Mouse (Mus musculus) limb, embryonic 12.5 days (tissue): ENCODE results near the gene Copz2. TPM values are rescaled to one million over a fixed set of nuclear protein-coding genes. Genes with fewer than 3 reads are reported as not detected.
A peak's percentile ranks its signal among the peaks of the same experiment; 100 is the strongest.
"Not testable (repeated sequence)": the region's sequence is repeated elsewhere in the genome, so short reads cannot be mapped to it uniquely, and the experiment has no call there.

Experiments
- ATAC-seq: fragments of 200-750 bp; cut with Nextera tagmentation; 2 replicates; pipeline ENCODE4 v1.8.0; 2017; ENCODE audit warnings: low read depth, moderate TSS enrichment; ENCODE audit not compliant: insufficient number of reproducible peaks, insufficient read depth, low FRiP score, low TSS enrichment
- H3K27ac ChIP-seq: fragments of 300-500 bp; sonication (generic); 2 replicates; pipeline ENCODE4 v1.5.1; 2016; ENCODE audit warnings: mild to moderate bottlenecking, moderate library complexity
- H3K27me3 ChIP-seq: fragments of 300-500 bp; sonication (generic); 2 replicates; pipeline ENCODE4 v1.6.1; 2016; ENCODE audit warnings: mild to moderate bottlenecking, moderate library complexity
- H3K36me3 ChIP-seq: fragments of 300-500 bp; sonication (generic); 2 replicates; pipeline ENCODE4 v1.6.1; 2016; ENCODE audit warnings: mild to moderate bottlenecking, moderate library complexity
- H3K4me1 ChIP-seq: fragments of 300-500 bp; sonication (generic); replicated peaks from 2 replicates; pipeline ENCODE4 v1.6.1; 2016
- H3K4me2 ChIP-seq: fragments of 300-500 bp; sonication (generic); 2 replicates; pipeline ENCODE4 v1.6.1; 2016; ENCODE audit warnings: mild to moderate bottlenecking, moderate library complexity
- H3K4me3 ChIP-seq: fragments of 300-500 bp; sonication (generic); replicated peaks from 2 replicates; pipeline ENCODE4 v1.5.1; 2016; ENCODE audit warnings: mild to moderate bottlenecking
- H3K9ac ChIP-seq: fragments of 300-500 bp; sonication (generic); replicated peaks from 2 replicates; pipeline ENCODE4 v1.6.1; 2016; ENCODE audit warnings: mild to moderate bottlenecking, moderate library complexity
- H3K9me3 ChIP-seq: fragments of 300-500 bp; sonication (generic); 2 replicates; pipeline ENCODE4 v1.6.1; 2016; ENCODE audit warnings: mild to moderate bottlenecking, moderate library complexity
- WGBS: fragments of 180-500 bp; shearing (Covaris S2); methylation state at CpG from one replicate; pipeline ENCODE4 v1.1.7; 2016; 5-methylcytosine and 5-hydroxymethylcytosine counted together
- polyA plus RNA-seq: library from polyadenylated mRNA; unstranded; fragments of >200 nt; fragmentation: Nextera tagmentation; extraction: Ambion mirVana; gene quantifications from 2 replicates; pipeline ENCODE4 v1.2.1, GENCODE M21; 2016

The Copz2 gene
- 78.1 and 88.3 TPM in 2 replicates for polyA plus RNA-seq

DNA sequence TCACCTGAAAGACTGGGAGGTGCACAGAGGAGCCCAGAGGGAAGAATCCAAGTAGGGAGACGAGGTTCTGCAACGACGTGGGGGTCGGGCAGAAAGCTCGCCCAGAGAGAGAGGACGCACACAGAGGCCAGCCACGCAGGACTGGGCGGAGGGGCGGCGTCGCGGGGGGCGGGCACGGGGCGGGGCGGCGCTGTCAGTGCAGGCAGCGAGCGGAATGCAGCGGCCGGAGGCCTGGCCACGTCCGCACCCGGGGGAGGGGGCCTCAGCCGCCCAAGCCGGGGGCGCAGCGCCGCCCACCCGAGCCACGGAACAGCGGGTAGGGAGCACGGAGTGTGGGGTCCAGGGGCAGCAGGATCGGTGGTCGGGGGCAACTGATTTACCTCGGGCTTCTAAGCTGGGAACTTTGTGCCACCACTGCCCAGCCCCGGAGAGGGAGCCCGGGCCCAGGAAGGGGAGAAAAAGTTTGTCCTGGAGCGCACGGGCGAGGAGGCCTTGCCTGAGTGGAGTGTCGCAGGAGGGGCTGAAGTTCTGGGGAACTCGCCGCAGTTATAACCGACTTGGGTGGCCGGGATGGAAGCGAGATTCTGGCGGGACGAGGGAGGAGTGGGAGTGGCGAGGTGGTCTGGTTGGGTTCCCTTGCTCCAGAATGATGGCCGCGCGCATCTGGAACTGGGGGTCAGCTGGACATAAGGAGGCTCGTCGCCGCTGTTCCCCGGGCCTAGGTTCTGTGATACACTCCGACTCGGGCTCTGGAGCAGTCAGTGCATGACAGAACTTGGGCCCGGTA, at the start of gene Copz2:
Copz2 (plus strand) TSS at position 190 of the 787 bp plus-strand sequence.
- Histone ChIP-seq H3K4me2 (peak within 1 kb of the TSS; percentile 70), H3K4me1 (peaks cover 14% of the 10 kb centered on the region), H3K9me3 (no peaks in the 10 kb centered on the region), H3K27me3 (peaks cover 5% of the 10 kb centered on the region; the same call in 1 of the 2 replicates), H3K4me3 (peak within 1 kb of the TSS; percentile 71), H3K9ac (peak within 1 kb of the TSS; percentile 77), H3K27ac (peak within 1 kb of the TSS; percentile 72), H3K36me3 (peaks cover under 1% of the 10 kb centered on the region; the same call in 1 of the 2 replicates)
- under 1% methylated on average over 57 of the region's 60 CpGs for WGBS
- ATAC-seq: peak; percentile 53; the same call in 1 of the 2 replicates

DNA sequence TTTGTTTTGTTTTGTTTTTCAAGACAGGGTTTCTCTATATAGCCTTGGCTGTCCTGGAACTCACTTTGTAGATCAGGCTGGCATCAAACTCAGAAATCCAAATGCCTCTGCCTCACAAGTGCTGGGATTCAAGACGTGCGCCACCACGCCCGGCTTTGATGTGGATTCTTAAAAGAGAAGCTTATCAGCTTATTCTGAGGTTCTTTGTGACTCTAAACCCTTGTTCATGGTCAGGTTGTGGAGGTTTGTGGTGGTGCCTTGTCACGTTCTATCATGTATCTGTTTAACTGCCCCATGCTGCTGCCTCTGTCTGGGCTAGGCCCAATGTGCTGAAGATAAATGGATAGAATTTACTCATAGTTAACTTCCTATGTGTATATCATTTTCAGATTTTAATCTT, 44.1 kb upstream of the Copz2 start:
- Histone ChIP-seq H3K4me3 (no peak overlapping the region), H3K9me3 (no peaks in the 10 kb centered on the region), H3K4me1 (no peaks in the 10 kb centered on the region), H3K27me3 (no peaks in the 10 kb centered on the region), H3K27ac (no peak overlapping the region), H3K9ac (no peak overlapping the region), H3K36me3 (peaks cover 97% of the 10 kb centered on the region), H3K4me2 (no peak overlapping the region)
- 95% methylated on average over 5 of the region's 5 CpGs for WGBS
- ATAC-seq: no peak

DNA sequence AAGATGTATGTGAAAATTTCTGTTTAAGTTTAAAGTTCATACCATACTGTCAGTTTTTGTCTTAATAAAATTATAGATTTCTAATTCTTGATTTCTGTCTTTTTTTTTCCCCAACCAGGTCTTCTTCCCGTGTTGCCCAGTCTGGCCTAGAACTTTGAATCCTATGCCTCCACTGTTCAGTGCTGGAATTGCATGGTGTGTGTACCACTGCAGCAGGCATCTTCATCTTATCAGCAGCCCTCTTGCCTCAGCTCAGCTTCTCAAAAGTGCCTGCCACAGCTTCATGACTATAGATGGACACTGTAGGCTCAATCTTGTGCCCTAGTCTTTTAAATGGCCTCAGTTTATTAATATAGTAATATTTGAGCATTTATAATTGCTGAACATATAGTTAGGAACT, 41.6 kb upstream of the Copz2 start:
- H3K27ac ChIP-seq: no peak overlapping the region
- peaks cover 97% of the 10 kb centered on the region for H3K36me3 ChIP-seq
- no peaks in the 10 kb centered on the region for H3K9me3 ChIP-seq
- H3K27me3 ChIP-seq: no peaks in the 10 kb centered on the region
- H3K9ac ChIP-seq: no peak overlapping the region
- 72% methylated on average over 1 of the region's 1 CpGs for WGBS
- no peaks in the 10 kb centered on the region for H3K4me1 ChIP-seq
- no peak for ATAC-seq
- H3K4me2 ChIP-seq: no peak overlapping the region
- H3K4me3 ChIP-seq: no peak overlapping the region

DNA sequence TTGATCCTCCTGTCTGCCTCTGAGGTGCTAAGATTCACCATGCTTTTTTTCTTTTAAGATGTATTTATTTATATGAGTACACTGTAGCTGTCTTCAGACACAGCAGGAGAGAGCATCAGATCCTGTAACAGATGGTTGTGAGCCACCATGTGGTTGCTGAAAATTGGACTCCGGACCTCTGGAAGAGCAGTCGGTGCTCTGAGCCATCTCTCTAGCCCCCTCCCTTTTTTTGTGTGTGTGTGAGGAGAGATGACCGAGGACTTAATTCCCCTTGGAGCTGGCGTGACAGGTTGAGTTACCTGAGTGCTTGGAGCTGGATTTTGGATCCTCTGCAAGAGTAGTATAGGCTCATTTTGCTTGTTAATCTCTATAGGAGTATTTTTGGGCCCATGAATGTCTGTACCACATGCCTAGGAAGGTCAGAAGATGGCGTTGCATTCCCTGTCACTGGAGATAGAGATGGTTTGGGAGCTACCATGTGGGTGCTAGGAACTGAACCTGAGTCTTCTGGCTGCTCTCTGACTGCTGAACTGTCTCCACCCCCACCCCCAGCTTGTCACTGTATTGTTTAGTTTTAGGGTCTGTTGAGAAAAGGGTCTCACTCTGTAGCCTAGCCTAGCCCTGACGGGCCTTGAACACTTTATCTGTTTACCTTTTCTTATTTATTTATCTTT, 40.0 kb upstream of the Copz2 start:
- Histone ChIP-seq H3K9ac (no peak overlapping the region), H3K4me2 (no peak overlapping the region), H3K4me1 (no peaks in the 10 kb centered on the region), H3K4me3 (no peak overlapping the region), H3K27ac (no peak overlapping the region), H3K27me3 (no peaks in the 10 kb centered on the region), H3K36me3 (peaks cover 90% of the 10 kb centered on the region), H3K9me3 (no peaks in the 10 kb centered on the region)
- ATAC-seq: no peak
- WGBS: 96% methylated on average over 6 of the region's 6 CpGs

DNA sequence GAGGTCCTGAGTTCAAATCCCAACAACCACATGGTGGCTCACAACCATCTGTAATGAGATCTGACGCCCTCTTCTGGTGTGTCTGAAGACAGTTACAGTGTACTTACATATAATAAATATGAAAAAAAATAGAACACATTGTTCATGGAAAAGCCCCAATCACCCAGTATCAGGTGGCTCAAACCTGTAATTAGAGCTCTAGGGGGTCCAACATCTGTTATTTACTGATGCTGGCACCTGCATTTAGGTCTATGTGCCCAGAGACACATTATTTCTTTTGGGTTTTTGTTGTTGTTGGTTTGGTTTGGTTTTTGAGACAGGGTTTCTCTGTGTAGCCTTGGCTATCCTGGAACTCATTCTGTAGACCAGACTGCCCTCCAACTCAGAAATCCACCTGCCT, 38.5 kb upstream of the Copz2 start:
- not testable (repeated sequence) for H3K4me3 ChIP-seq, H3K27ac ChIP-seq, H3K9me3 ChIP-seq, H3K27me3 ChIP-seq, ATAC-seq, H3K4me2 ChIP-seq, H3K4me1 ChIP-seq, H3K9ac ChIP-seq
- 84% methylated on average over 1 of the region's 1 CpGs for WGBS
- H3K36me3 ChIP-seq: peaks cover 82% of the 10 kb centered on the region

DNA sequence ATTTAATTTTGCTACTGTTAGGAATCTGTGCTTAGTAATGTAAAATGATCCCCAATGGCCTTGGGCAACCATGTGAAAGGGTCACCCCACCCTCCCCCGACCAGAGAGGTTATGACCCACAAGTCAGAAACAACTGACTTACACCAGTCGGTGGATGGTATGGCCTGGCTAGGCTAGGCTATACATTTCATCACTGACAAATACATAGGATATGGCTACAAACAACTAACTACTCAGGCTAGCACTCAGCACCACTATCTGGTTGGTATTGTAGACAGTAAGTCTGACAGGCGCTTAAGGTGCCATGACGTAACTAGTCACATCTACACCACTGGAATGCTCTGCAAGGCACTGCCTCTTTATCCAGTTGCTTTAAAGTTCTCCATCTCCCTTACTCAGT, 36.2 kb upstream of the Copz2 start:
- Histone ChIP-seq H3K4me3 (no peak overlapping the region), H3K9me3 (no peaks in the 10 kb centered on the region), H3K27ac (no peak overlapping the region), H3K4me2 (no peak overlapping the region), H3K4me1 (no peaks in the 10 kb centered on the region), H3K36me3 (peaks cover 85% of the 10 kb centered on the region), H3K27me3 (no peaks in the 10 kb centered on the region), H3K9ac (no peak overlapping the region)
- WGBS: 82% methylated on average over 4 of the region's 4 CpGs
- no peak for ATAC-seq

DNA sequence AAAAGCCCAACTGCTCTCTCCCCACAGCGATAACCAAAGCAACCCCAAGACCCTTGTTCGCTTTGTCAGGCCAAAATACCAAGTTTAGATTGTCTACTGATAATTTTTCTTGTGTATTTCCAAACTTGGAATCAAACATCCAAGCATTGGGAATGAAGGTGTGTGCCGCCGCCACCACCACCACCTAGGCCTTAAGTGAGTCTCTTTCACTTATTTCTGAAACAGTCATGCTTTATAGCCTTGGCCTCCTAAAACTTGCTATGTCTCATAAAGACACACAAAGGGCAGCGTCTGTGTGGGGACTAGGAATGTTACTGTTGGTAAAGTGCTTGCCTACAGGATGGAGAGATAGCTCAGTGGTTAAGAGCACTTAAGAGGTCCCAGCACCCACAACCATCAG, 35.8 kb upstream of the Copz2 start:
- Histone ChIP-seq H3K36me3 (peaks cover 85% of the 10 kb centered on the region), H3K9ac (no peak overlapping the region), H3K9me3 (no peaks in the 10 kb centered on the region), H3K4me2 (no peak overlapping the region), H3K27ac (no peak overlapping the region), H3K27me3 (no peaks in the 10 kb centered on the region), H3K4me1 (no peaks in the 10 kb centered on the region), H3K4me3 (no peak overlapping the region)
- ATAC-seq: no peak
- WGBS: 86% methylated on average over 5 of the region's 5 CpGs

DNA sequence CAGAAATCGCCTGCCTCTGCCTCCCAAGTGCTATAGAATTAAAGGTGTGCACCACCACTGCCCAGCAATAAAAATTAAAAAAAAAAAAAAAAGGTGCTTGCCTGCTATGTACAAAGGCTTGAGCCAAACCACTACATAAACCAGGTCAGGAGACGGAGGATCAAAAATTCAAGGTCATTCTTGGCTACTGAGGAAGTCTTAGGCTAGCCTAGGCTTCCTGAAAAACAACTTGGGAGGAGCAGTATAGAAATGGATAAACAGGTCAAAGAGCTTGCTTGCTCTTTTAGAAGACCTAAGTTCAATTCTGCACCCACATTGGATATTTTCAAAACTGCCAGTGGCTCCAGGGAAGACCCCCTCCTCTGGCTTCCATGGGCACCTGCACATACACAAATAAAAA, 35.2 kb upstream of the Copz2 start:
- Histone ChIP-seq H3K9ac (no peak overlapping the region), H3K27me3 (no peaks in the 10 kb centered on the region), H3K4me1 (no peaks in the 10 kb centered on the region), H3K27ac (no peak overlapping the region), H3K4me3 (no peak overlapping the region), H3K9me3 (no peaks in the 10 kb centered on the region), H3K36me3 (peaks cover 85% of the 10 kb centered on the region), H3K4me2 (no peak overlapping the region)
- 85% methylated on average over 2 of the region's 2 CpGs for WGBS
- ATAC-seq: no peak

DNA sequence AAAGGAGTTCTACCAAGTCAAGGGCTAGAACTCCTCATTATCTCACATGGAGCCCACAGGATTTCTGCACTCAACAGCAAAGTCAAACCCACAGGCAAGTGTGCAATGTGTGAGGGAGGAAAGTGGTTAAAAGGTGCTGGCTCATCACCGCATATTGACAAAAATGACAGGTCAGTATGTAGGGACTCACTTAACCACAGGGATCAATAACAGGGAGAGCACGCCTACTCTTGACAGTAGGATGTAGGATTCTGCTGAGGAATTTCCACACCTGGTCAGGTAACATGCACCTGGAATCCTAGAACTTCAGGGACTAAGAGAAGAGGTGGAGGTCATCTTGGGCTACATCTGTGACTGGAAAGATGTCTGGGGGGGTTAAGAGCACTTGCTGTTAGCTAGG, 33.8 kb upstream of the Copz2 start:
- Histone ChIP-seq H3K27me3 (no peaks in the 10 kb centered on the region), H3K9ac (no peak overlapping the region), H3K4me1 (no peaks in the 10 kb centered on the region), H3K4me3 (no peak overlapping the region), H3K27ac (no peak overlapping the region), H3K9me3 (no peaks in the 10 kb centered on the region), H3K4me2 (no peak overlapping the region), H3K36me3 (peaks cover 85% of the 10 kb centered on the region)
- no peak for ATAC-seq
- 92% methylated on average over 2 of the region's 2 CpGs for WGBS

DNA sequence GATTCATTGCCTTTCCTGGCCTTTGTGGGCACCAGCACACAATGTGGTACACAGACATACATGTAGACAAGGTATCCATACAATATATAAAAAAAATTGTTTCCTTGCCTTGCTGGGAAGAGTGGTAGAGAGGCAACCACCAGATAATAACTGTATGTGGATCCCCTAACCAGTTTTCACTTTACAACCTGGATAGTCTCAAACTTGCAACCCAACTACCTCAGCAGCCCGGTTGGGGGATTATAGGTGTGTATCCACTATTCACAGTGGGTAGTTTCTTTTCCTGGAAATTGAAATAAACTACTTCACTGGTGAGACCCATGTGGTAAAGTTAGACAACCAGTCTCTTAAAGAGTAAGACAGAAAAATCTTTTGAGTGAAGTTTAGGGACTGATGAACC, 33.2 kb upstream of the Copz2 start:
- no peaks in the 10 kb centered on the region for H3K27me3 ChIP-seq
- H3K4me2 ChIP-seq: no peak overlapping the region
- 89% methylated on average over 1 of the region's 1 CpGs for WGBS
- H3K36me3 ChIP-seq: peaks cover 85% of the 10 kb centered on the region
- H3K27ac ChIP-seq: no peak overlapping the region
- no peaks in the 10 kb centered on the region for H3K9me3 ChIP-seq
- no peak for ATAC-seq
- H3K4me1 ChIP-seq: no peaks in the 10 kb centered on the region
- H3K9ac ChIP-seq: no peak overlapping the region
- no peak overlapping the region for H3K4me3 ChIP-seq

DNA sequence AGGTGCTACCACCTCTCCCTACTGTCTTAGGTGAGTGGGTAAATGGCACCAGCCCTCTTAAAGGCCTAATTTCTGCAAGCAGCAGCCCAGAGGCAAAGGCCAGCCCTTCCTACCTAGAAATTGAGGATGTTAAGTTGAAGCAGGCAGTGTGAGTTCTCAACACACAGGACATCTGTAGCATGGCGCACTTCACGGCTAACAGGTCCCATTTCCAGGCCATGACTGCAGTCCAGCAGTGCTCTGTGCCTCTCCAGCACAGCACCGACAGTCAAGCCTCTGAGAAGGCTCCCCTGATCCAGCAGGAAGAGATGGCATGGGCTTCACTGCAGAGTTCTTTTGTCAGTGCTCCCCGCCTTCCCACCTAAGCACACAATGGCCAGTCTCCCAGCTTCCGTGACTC, 32.7 kb upstream of the Copz2 start:
- Histone ChIP-seq H3K4me3 (no peak overlapping the region), H3K27ac (no peak overlapping the region), H3K9ac (no peak overlapping the region), H3K9me3 (no peaks in the 10 kb centered on the region), H3K36me3 (peaks cover 85% of the 10 kb centered on the region), H3K4me2 (no peak overlapping the region), H3K4me1 (no peaks in the 10 kb centered on the region), H3K27me3 (no peaks in the 10 kb centered on the region)
- no peak for ATAC-seq
- 92% methylated on average over 5 of the region's 5 CpGs for WGBS
